Mouse (Mus musculus) intestine, embryonic 15.5 days (tissue): ENCODE measurements around the gene Klhl22. TPM values are rescaled to one million over a fixed set of nuclear protein-coding genes. Genes with fewer than 3 reads are reported as not detected.

ENCODE experiments used
- polyA plus RNA-seq: library from polyadenylated mRNA; unstranded; fragments of >200 nt; fragmentation: Nextera tagmentation; extraction: Ambion mirVana; gene quantifications from 2 replicates; pipeline ENCODE4 v1.2.1, GENCODE M21; 2015

Gene Klhl22
- polyA plus RNA-seq, 1 experiment from 2014 or later: 52.3 TPM

Other genes with a start within 250 kb of the Klhl22 start
- gene Thap7, start 228.5 kb upstream of the Klhl22 start, polyA plus RNA-seq: 52.7 and 54.0 TPM in 2 replicates
- 0.27 and 0.29 TPM in 2 replicates for gene Lrrc74b, start 198.4 kb upstream of the Klhl22 start, polyA plus RNA-seq
- gene P2rx6, start 197.7 kb upstream of the Klhl22 start, polyA plus RNA-seq: 0.60 and 0.80 TPM in 2 replicates
- 25.0 and 29.4 TPM in 2 replicates for gene Slc7a4, start 176.4 kb upstream of the Klhl22 start, polyA plus RNA-seq
- 26.8 and 27.5 TPM in 2 replicates for gene Smpd4, start 140.3 kb upstream of the Klhl22 start, polyA plus RNA-seq
- gene Ccdc74a, start 113.1 kb upstream of the Klhl22 start, polyA plus RNA-seq: 4.0 and 6.7 TPM in 2 replicates
- gene Med15, start 26.7 kb upstream of the Klhl22 start, polyA plus RNA-seq: 38.0 and 43.0 TPM in 2 replicates
- gene Scarf2, start 37.7 kb downstream of the Klhl22 start, polyA plus RNA-seq: 11.5 and 11.7 TPM in 2 replicates
- gene B830017H08Rik, start 73.5 kb downstream of the Klhl22 start, polyA plus RNA-seq: not detected in 2 replicates
- gene Car15, start 78.7 kb downstream of the Klhl22 start, polyA plus RNA-seq: 2.0 and 3.1 TPM in 2 replicates
- gene Gm20518, start 132.1 kb downstream of the Klhl22 start, polyA plus RNA-seq: 0.18 and 0.27 TPM in 2 replicates
- 0.08 TPM in 1 of 2 replicates, not detected in the other for gene Tssk1, start 134.6 kb downstream of the Klhl22 start, polyA plus RNA-seq
- 68.2 and 70.7 TPM in 2 replicates for gene Dgcr2, start 138.9 kb downstream of the Klhl22 start, polyA plus RNA-seq
- not detected in 2 replicates for gene Tssk2, start 139.0 kb downstream of the Klhl22 start, polyA plus RNA-seq
- gene Ess2, start 151.7 kb downstream of the Klhl22 start, polyA plus RNA-seq: 29.7 and 29.8 TPM in 2 replicates
- 0.14 TPM in 1 of 2 replicates, not detected in the other for gene Gsc2, start 155.4 kb downstream of the Klhl22 start, polyA plus RNA-seq
- 201 and 221 TPM in 2 replicates for gene Slc25a1, start 168.6 kb downstream of the Klhl22 start, polyA plus RNA-seq
- 0.37 TPM in 1 of 2 replicates, not detected in the other for gene Vpreb2, start 220.8 kb downstream of the Klhl22 start, polyA plus RNA-seq